Mouse (Mus musculus): ENCODE data around the gene Lkaaear1.

Gene Lkaaear1

GRCm38 (mm10) chr2:181653523-181653922 lies 44.7 kb downstream of the Lkaaear1 start:
- DNase-seq (ENCODE audit: low spot score): no peak

- no peak for DNase-seq (ENCODE audit: low spot score)
These were observed 45.2 kb downstream of the Lkaaear1 start for GRCm38 (mm10) chr2:181653065-181653464.

- DNase-seq (ENCODE audit: low spot score): no peak
These were observed 49.3 kb downstream of the Lkaaear1 start for GRCm38 (mm10) chr2:181648926-181649325.

Data from T-cell, adult 2 months (primary cell).